Mouse (Mus musculus) liver, adult 2 months (tissue): ENCODE results near the gene Ripk3. TPM values are rescaled to one million over a fixed set of nuclear protein-coding genes. Genes with fewer than 3 reads are reported as not detected.

Experiments
- DNase-seq: peaks from one replicate; pipeline ENCODE4 v3.0.0-alpha.2; 2011; ENCODE audit warnings: low read depth, low spot score; ENCODE audit errors: extremely low read depth
- H3K27ac ChIP-seq: fragments of 200-500 bp; replicated peaks from 2 replicates; pipeline ENCODE4 v1.5.1; 2012; ENCODE audit warnings: low read depth, mild to moderate bottlenecking, control low read depth, inconsistent platforms, low read length; ENCODE audit not compliant: insufficient read depth
- H3K27me3 ChIP-seq: fragments of 200-500 bp; 2 replicates; pipeline ENCODE4 v1.6.1; 2012; ENCODE audit warnings: mild to moderate bottlenecking, moderate library complexity, low read length, inconsistent platforms; ENCODE audit not compliant: control insufficient read depth, insufficient read depth
- H3K36me3 ChIP-seq: fragments of 200-500 bp; 2 replicates; pipeline ENCODE4 v1.6.1; 2012; ENCODE audit warnings: low read length, inconsistent platforms; ENCODE audit not compliant: control insufficient read depth, insufficient read depth
- H3K4me1 ChIP-seq: fragments of 200-500 bp; 2 replicates; pipeline ENCODE4 v1.6.1; 2011; ENCODE audit warnings: low read length; ENCODE audit not compliant: control insufficient read depth, insufficient read depth
- H3K4me3 ChIP-seq: fragments of 200-500 bp; 2 replicates; pipeline ENCODE4 v1.5.1; 2011; ENCODE audit warnings: low read depth, mild to moderate bottlenecking, control low read depth, low read length, moderate library complexity; ENCODE audit not compliant: insufficient read depth
- H3K79me2 ChIP-seq: fragments of 200-500 bp; 2 replicates; pipeline ENCODE4 v1.6.1; 2012; ENCODE audit warnings: inconsistent platforms, mild to moderate bottlenecking, low read length, moderate library complexity; ENCODE audit not compliant: control insufficient read depth, insufficient read depth
- H3K9ac ChIP-seq: fragments of 200-500 bp; 2 replicates; pipeline ENCODE4 v1.6.1; 2012; ENCODE audit warnings: low read depth, mild to moderate bottlenecking, control low read depth, inconsistent platforms, low read length
- CTCF ChIP-seq: fragments of 200-500 bp; IDR thresholded peaks from 2 replicates; pipeline ENCODE4 v1.5.1; 2011; ENCODE audit warnings: low read depth, low read length, control low read depth
- POLR2A ChIP-seq: fragments of 200-500 bp; IDR thresholded peaks from 2 replicates; pipeline ENCODE4 v1.6.1; 2011; ENCODE audit warnings: low read length, control low read depth; ENCODE audit not compliant: insufficient read depth; ENCODE audit errors: extremely low read depth
- WGBS: fragments of 180-500 bp; shearing (Covaris S2); methylation state at CpG from one replicate; pipeline ENCODE4 v1.1.7; 2018; 5-methylcytosine and 5-hydroxymethylcytosine counted together
- polyA plus RNA-seq: library from polyadenylated mRNA; depleted of rRNA; stranded (reverse); fragments of >200 nt; gene quantifications from 2 replicates; pipeline ENCODE4 v1.2.3, GENCODE M21; 2012
- total RNA-seq: library from RNA; depleted of rRNA; stranded (reverse); fragments of >200 nt; gene quantifications from 2 replicates; pipeline ENCODE4 v1.2.3, GENCODE M21; 2014

Ripk3 gene
- total and polyA plus RNA-seq, 2 experiments, result 1.8 to 4.0 TPM

DNA sequence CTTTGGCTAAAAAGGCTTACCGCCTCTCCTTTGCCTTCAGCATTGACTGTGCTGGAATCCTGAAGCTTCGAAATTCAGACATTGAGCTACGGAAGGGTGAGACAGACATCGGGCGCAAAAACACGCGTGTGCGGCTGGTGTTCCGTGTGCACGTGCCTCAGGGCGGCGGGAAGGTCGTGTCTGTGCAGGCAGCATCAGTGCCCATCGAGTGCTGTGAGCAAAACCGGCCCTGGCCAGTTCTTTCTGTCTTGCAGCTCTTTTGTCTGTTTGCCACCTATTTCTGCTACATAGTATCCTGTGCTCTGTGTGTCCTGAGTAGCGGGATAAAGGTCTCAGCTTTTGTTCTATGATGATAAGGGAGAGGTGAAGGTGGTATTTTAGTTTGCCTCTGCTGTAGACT is 41.2 kb upstream of the Ripk3 start:
- no peak overlapping the region for H3K9ac ChIP-seq
- DNase-seq, result no peak
- H3K27ac ChIP-seq, result no peak overlapping the region
- no peak for TF ChIP-seq POLR2A
- TF ChIP-seq CTCF, result no peak
- no peaks in the 10 kb centered on the region for H3K36me3 ChIP-seq
- 94% methylated on average over 16 of the region's 16 CpGs for WGBS
- no peaks in the 10 kb centered on the region for H3K79me2 ChIP-seq
- peaks cover 4% of the 10 kb centered on the region; the same call in 1 of the 2 replicates for H3K27me3 ChIP-seq
- no peak overlapping the region for H3K4me3 ChIP-seq
- H3K4me1 ChIP-seq, result no peaks in the 10 kb centered on the region

DNA sequence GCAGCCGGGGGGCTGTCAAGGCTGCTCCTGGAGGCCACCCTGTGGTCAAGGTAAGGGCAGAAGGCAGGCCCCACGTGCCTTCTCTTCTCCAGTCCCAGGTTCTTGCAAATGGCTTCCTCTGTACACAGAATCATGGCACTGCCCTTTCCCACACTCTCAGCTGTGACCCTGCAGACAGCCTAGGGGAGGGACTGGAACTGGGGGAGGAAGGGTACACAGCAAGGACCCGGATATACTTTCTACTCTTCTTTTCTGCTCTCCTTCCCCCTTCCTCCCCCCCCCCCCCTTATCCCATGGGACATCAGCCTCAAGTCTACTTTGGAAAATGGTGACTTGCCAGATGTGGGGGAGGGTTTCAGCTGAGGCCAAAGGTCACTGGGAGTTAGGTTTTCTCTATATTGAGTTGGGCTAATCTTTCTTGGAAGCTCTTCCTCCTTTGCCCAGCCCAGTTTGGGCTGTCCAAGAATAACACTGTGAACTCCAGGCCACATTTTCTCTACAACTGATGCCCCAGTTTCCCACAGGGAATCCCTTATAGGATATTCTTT is 40.1 kb upstream of the Ripk3 start:
- Histone ChIP-seq H3K36me3 (no peaks in the 10 kb centered on the region), H3K4me3 (no peak overlapping the region), H3K4me1 (no peaks in the 10 kb centered on the region), H3K9ac (no peak overlapping the region), H3K79me2 (no peaks in the 10 kb centered on the region), H3K27me3 (peaks cover 4% of the 10 kb centered on the region; the same call in 1 of the 2 replicates), H3K27ac (no peak overlapping the region)
- no peak for TF ChIP-seq CTCF
- DNase-seq, result no peak
- WGBS, result 55% methylated on average over 3 of the region's 3 CpGs

GRCm38 (mm10) chr14:55826551-55827340 is 38.1 kb upstream of the Ripk3 start:
- no peak overlapping the region for H3K27ac ChIP-seq
- no peaks in the 10 kb centered on the region for H3K4me1 ChIP-seq
- no peaks in the 10 kb centered on the region for H3K36me3 ChIP-seq
- H3K4me3 ChIP-seq, result no peak overlapping the region
- peaks cover 4% of the 10 kb centered on the region; the same call in 1 of the 2 replicates for H3K27me3 ChIP-seq
- DNase-seq, result no peak
- H3K9ac ChIP-seq, result no peak overlapping the region
- WGBS, result 52% methylated on average over 41 of the region's 41 CpGs
- TF ChIP-seq CTCF, result no peak
- TF ChIP-seq POLR2A, result no peak
- H3K79me2 ChIP-seq, result no peaks in the 10 kb centered on the region

GRCm38 (mm10) chr14:55826142-55826541 is 37.5 kb upstream of the Ripk3 start:
- WGBS, result 23% methylated on average over 15 of the region's 15 CpGs
- no peak for TF ChIP-seq CTCF
- no peak for TF ChIP-seq POLR2A
- no peak overlapping the region for H3K4me3 ChIP-seq
- H3K4me1 ChIP-seq, result no peaks in the 10 kb centered on the region
- no peaks in the 10 kb centered on the region for H3K79me2 ChIP-seq
- DNase-seq, result no peak
- no peak overlapping the region for H3K27ac ChIP-seq
- peaks cover 4% of the 10 kb centered on the region; the same call in 1 of the 2 replicates for H3K27me3 ChIP-seq
- H3K9ac ChIP-seq, result no peak overlapping the region
- H3K36me3 ChIP-seq, result no peaks in the 10 kb centered on the region

GRCm38 (mm10) chr14:55825216-55826051 is 36.8 kb upstream of the Ripk3 start:
- Histone ChIP-seq H3K27me3 (peaks cover 4% of the 10 kb centered on the region; the same call in 1 of the 2 replicates), H3K27ac (no peak overlapping the region), H3K79me2 (no peaks in the 10 kb centered on the region), H3K4me1 (no peaks in the 10 kb centered on the region), H3K36me3 (no peaks in the 10 kb centered on the region), H3K9ac (peak overlapping the region; percentile 42; the same call in 1 of the 2 replicates), H3K4me3 (peak overlapping the region; percentile 44)
- no peak for DNase-seq
- no peak for TF ChIP-seq CTCF
- 9% methylated on average over 25 of the region's 37 CpGs for WGBS
